Mouse (Mus musculus) forebrain, embryonic 12.5 days (tissue): ENCODE measurements at regions not wholly inside any gene's neighbourhood (a gene's known extent, or its start where the extent isn't known, plus 50 kb on each side); places are given as distances from the start of the nearest gene placed in this dataset.

Experiments
- ATAC-seq: fragments of 200-750 bp; cut with Nextera tagmentation; 2 replicates; pipeline ENCODE4 v1.8.0; 2017; ENCODE audit warnings: moderate TSS enrichment; ENCODE audit not compliant: low FRiP score
- H3K27ac ChIP-seq: fragments of 300-500 bp; sonication (generic); 2 replicates; pipeline ENCODE4 v1.5.1; 2016; ENCODE audit warnings: mild to moderate bottlenecking
- H3K27me3 ChIP-seq: fragments of 300-500 bp; sonication (generic); 2 replicates; pipeline ENCODE4 v1.6.1; 2016; ENCODE audit warnings: mild to moderate bottlenecking
- H3K36me3 ChIP-seq: fragments of 300-500 bp; sonication (generic); replicated peaks from 2 replicates; pipeline ENCODE4 v1.6.1; 2016; ENCODE audit warnings: mild to moderate bottlenecking
- H3K4me1 ChIP-seq: fragments of 300-500 bp; sonication (generic); 2 replicates; pipeline ENCODE4 v1.6.1; 2016
- H3K4me2 ChIP-seq: fragments of 300-500 bp; sonication (generic); 2 replicates; pipeline ENCODE4 v1.6.1; 2016; ENCODE audit warnings: mild to moderate bottlenecking, moderate library complexity
- H3K4me3 ChIP-seq: fragments of 300-500 bp; sonication (generic); replicated peaks from 2 replicates; pipeline ENCODE4 v1.5.1; 2016; ENCODE audit warnings: mild to moderate bottlenecking
- H3K9ac ChIP-seq: fragments of 300-500 bp; sonication (generic); 2 replicates; pipeline ENCODE4 v1.6.1; 2016; ENCODE audit warnings: mild to moderate bottlenecking
- H3K9me3 ChIP-seq: fragments of 300-500 bp; sonication (generic); 2 replicates; pipeline ENCODE4 v1.6.1; 2016
- WGBS: fragments of 180-500 bp; shearing (Covaris S2); methylation state at CpG from one replicate; pipeline ENCODE4 v1.1.7; 2016; 5-methylcytosine and 5-hydroxymethylcytosine counted together

GRCm38 (mm10) chr5:74880048-74880437, 164.5 kb downstream of the Chic2 start:
- Histone ChIP-seq H3K9ac (no peak overlapping the region), H3K27ac (no peak overlapping the region), H3K4me2 (no peak overlapping the region), H3K36me3 (no peaks in the 10 kb centered on the region), H3K4me3 (no peak overlapping the region), H3K9me3 (no peaks in the 10 kb centered on the region; the same call in 1 of the 2 replicates), H3K4me1 (peaks cover 12% of the 10 kb centered on the region; the same call in 1 of the 2 replicates), H3K27me3 (no peaks in the 10 kb centered on the region)
- 77% methylated on average over 6 of the region's 6 CpGs for whole genome bisulfite sequencing
- ATAC-seq, result no peak

GRCm38 (mm10) chr5:74879098-74880047, 165.2 kb downstream of the Chic2 start:
- H3K4me2 ChIP-seq, result no peak overlapping the region
- ATAC-seq, result no peak; the same call in 1 of the 2 replicates
- no peaks in the 10 kb centered on the region for H3K36me3 ChIP-seq
- no peak overlapping the region for H3K4me3 ChIP-seq
- H3K4me1 ChIP-seq, result peaks cover 12% of the 10 kb centered on the region; the same call in 1 of the 2 replicates
- no peak overlapping the region for H3K9ac ChIP-seq
- H3K27me3 ChIP-seq, result no peaks in the 10 kb centered on the region
- WGBS, result 72% methylated on average over 11 of the region's 13 CpGs
- H3K27ac ChIP-seq, result no peak overlapping the region
- no peaks in the 10 kb centered on the region for H3K9me3 ChIP-seq

DNA sequence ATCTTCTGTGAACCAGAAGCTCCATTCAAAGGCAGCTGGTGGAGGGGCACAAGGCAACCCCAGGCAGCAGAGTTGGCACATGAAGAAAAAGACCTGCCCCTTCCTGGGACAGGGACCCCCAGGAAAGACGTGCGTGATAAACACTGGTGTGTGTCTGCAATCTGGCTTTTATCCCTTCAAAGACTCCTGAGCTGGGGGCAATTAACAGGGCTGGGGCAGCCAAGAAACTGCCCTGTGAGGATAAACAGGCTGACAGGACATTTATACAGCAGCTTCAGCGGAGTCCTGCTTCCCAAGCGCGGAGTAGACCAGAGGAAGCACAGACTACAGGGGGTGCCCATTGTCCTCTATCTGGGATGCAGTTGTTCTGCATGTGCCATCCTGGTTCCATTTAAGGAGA, 167.0 kb downstream of the Chic2 start:
- no peak overlapping the region for H3K27ac ChIP-seq
- H3K9me3 ChIP-seq, result no peaks in the 10 kb centered on the region
- WGBS, result 62% methylated on average over 5 of the region's 5 CpGs
- H3K27me3 ChIP-seq, result no peaks in the 10 kb centered on the region
- H3K9ac ChIP-seq, result no peak overlapping the region
- no peak overlapping the region for H3K4me2 ChIP-seq
- ATAC-seq, result no peak
- peaks cover 12% of the 10 kb centered on the region; the same call in 1 of the 2 replicates for H3K4me1 ChIP-seq
- H3K4me3 ChIP-seq, result no peak overlapping the region
- no peaks in the 10 kb centered on the region for H3K36me3 ChIP-seq

- 80% methylated on average over 6 of the region's 6 CpGs for WGBS
- ATAC-seq, result no peak
These were observed 167.4 kb downstream of the Chic2 start for GRCm38 (mm10) chr5:74877185-74877584.

DNA sequence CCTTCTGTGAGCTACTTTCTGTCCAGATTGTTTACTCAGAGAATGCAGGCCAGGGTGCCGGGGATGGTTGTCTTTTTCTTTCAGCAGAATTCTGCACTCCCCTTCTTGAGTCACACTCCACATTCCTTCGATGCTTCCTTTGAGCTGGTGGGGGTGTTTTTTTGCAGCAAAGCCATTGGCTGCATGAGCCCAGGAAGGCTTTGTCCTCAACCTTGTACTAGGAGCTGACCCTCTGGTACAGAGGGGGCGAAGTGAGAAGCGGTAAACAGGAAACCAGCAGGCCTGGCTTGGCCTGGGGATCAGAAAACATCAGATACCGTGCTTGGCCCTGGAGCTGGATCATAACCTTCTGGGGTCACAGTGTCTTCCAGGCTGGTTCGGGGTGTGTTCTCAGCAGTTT, 169.9 kb downstream of the Chic2 start:
- H3K9ac ChIP-seq, result no peak overlapping the region
- ATAC-seq, result no peak
- H3K4me3 ChIP-seq, result no peak overlapping the region
- H3K4me2 ChIP-seq, result no peak overlapping the region
- 62% methylated on average over 6 of the region's 6 CpGs for WGBS
- H3K36me3 ChIP-seq, result no peaks in the 10 kb centered on the region
- no peaks in the 10 kb centered on the region for H3K9me3 ChIP-seq
- no peak overlapping the region for H3K27ac ChIP-seq
- H3K27me3 ChIP-seq, result no peaks in the 10 kb centered on the region
- peaks cover 2% of the 10 kb centered on the region; the same call in 1 of the 2 replicates for H3K4me1 ChIP-seq

More at GRCm38 (mm10) chr5:74877185-74877584, 167.4 kb downstream of the Chic2 start:
- H3K4me2 ChIP-seq, result no peak overlapping the region
- no peaks in the 10 kb centered on the region for H3K9me3 ChIP-seq
- peaks cover 12% of the 10 kb centered on the region; the same call in 1 of the 2 replicates for H3K4me1 ChIP-seq
- H3K36me3 ChIP-seq, result no peaks in the 10 kb centered on the region
- no peak overlapping the region for H3K27ac ChIP-seq
- H3K4me3 ChIP-seq, result no peak overlapping the region
- no peak overlapping the region for H3K9ac ChIP-seq
- H3K27me3 ChIP-seq, result no peaks in the 10 kb centered on the region

GRCm38 (mm10) chr5:74870615-74871014, 167.9 kb upstream of the Lnx1 start:
- Histone ChIP-seq H3K27ac (no peak overlapping the region), H3K9me3 (no peaks in the 10 kb centered on the region), H3K9ac (no peak overlapping the region), H3K4me1 (no peaks in the 10 kb centered on the region), H3K27me3 (no peaks in the 10 kb centered on the region), H3K4me3 (no peak overlapping the region), H3K4me2 (no peak overlapping the region), H3K36me3 (no peaks in the 10 kb centered on the region)
- 86% methylated on average over 12 of the region's 12 CpGs for WGBS
- no peak for ATAC-seq

DNA sequence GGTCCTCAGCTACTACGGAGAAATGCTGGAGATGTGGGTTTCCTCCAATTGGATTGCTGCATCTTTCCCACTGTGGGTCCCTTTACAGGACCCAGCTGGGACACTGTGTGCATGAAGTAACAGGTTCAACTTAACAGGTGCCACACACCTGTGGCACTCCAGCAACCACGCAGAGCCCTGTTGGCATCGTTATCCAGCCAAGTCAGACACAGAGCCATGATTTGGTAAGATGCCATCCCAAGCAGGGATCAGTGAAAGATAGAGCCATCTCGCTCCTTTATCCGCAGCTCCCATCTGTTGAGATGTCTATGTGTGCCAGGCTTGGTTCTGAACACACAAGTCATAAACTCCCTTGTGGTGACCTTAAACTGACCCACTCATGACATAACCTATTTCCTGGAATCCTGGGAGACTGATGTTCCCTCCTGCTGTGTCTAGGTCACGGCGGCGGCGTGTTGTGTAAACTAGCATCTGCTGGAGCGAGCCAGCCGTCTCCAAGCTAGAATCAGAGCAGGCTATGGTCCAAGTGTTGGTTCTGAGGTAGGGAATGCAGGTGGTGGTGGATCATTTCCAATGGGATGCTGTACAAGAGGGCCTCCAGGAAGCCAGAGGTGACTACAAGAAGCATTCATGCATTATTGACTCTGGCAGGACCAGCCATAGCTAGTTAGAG, 164.5 kb upstream of the Lnx1 start:
- Histone ChIP-seq H3K4me3 (no peak overlapping the region), H3K4me1 (no peaks in the 10 kb centered on the region), H3K27ac (no peak overlapping the region), H3K27me3 (no peaks in the 10 kb centered on the region), H3K36me3 (no peaks in the 10 kb centered on the region), H3K9me3 (no peaks in the 10 kb centered on the region), H3K4me2 (no peak overlapping the region), H3K9ac (no peak overlapping the region)
- no peak for ATAC-seq
- WGBS, result 96% methylated on average over 11 of the region's 11 CpGs

DNA sequence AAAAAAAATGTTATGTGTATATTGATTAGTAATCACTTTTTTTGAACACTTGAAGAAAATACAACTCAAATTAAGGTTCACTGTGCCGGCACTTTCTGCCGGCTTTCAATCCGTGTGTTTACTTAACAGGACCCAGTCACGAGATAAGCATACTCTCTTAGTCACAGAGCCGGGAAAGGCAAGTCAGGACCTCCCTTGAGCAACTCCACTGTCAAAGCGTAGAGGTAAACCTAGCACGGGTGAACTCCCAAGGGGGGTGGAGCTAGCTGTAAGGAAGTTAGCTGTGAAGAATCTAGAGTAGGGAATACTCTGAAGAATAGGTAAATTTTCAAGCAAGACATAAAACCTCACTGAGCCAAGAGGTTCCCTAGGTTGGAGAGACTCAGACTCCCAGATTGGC, 164.0 kb upstream of the Lnx1 start:
- WGBS, result 85% methylated on average over 7 of the region's 7 CpGs

GRCm38 (mm10) chr5:74865446-74865845, 162.7 kb upstream of the Lnx1 start:
- 93% methylated on average over 9 of the region's 9 CpGs for WGBS
- no peaks in the 10 kb centered on the region for H3K9me3 ChIP-seq
- H3K36me3 ChIP-seq, result no peaks in the 10 kb centered on the region
- no peak overlapping the region for H3K4me3 ChIP-seq
- no peak overlapping the region for H3K9ac ChIP-seq
- no peaks in the 10 kb centered on the region for H3K4me1 ChIP-seq
- no peak for ATAC-seq
- no peak overlapping the region for H3K27ac ChIP-seq
- no peaks in the 10 kb centered on the region for H3K27me3 ChIP-seq
- H3K4me2 ChIP-seq, result no peak overlapping the region

More for the DNA sequence above, 164.0 kb upstream of the Lnx1 start:
- no peak overlapping the region for H3K27ac ChIP-seq
- H3K4me2 ChIP-seq, result no peak overlapping the region
- no peaks in the 10 kb centered on the region for H3K27me3 ChIP-seq
- no peak overlapping the region for H3K4me3 ChIP-seq
- no peaks in the 10 kb centered on the region for H3K4me1 ChIP-seq
- H3K9me3 ChIP-seq, result no peaks in the 10 kb centered on the region
- no peak for ATAC-seq
- no peaks in the 10 kb centered on the region for H3K36me3 ChIP-seq
- H3K9ac ChIP-seq, result no peak overlapping the region

- Histone ChIP-seq H3K4me2 (no peak overlapping the region), H3K9ac (no peak overlapping the region), H3K9me3 (no peaks in the 10 kb centered on the region), H3K27ac (no peak overlapping the region), H3K4me1 (no peaks in the 10 kb centered on the region), H3K27me3 (no peaks in the 10 kb centered on the region), H3K4me3 (no peak overlapping the region), H3K36me3 (no peaks in the 10 kb centered on the region)
- WGBS, result 85% methylated on average over 6 of the region's 6 CpGs
- ATAC-seq, result no peak
These were observed 161.9 kb upstream of the Lnx1 start for GRCm38 (mm10) chr5:74864540-74865157.

DNA sequence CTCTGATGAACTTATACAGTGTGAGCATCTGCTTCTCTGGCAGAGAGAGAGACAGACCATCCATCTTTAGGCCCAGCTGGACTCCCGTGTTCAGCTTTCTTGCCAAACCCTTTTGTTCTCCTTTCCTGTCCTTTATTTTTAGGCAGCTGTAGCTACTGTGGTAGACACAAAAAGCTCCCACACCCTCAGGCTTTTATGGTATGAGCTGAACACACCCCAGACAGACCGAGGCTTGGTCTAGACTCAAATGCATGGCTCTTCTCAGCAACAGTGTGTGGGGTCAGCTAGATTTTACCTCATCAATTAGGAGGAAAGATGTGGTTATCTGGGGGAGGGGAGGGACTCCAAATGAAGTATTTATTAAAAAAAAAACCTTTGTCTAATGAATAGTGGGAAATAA, 158.6 kb upstream of the Lnx1 start:
- ATAC-seq, result no peak
- no peak overlapping the region for H3K4me2 ChIP-seq
- no peak overlapping the region for H3K27ac ChIP-seq
- WGBS, result 58% methylated on average over 2 of the region's 2 CpGs
- H3K4me1 ChIP-seq, result peaks cover 4% of the 10 kb centered on the region; the same call in 1 of the 2 replicates
- no peak overlapping the region for H3K9ac ChIP-seq
- H3K4me3 ChIP-seq, result no peak overlapping the region
- H3K27me3 ChIP-seq, result no peaks in the 10 kb centered on the region
- no peaks in the 10 kb centered on the region for H3K36me3 ChIP-seq
- no peaks in the 10 kb centered on the region for H3K9me3 ChIP-seq

GRCm38 (mm10) chr5:74857861-74858260, 155.1 kb upstream of the Lnx1 start:
- Histone ChIP-seq H3K4me2 (no peak overlapping the region), H3K9me3 (no peaks in the 10 kb centered on the region), H3K4me3 (no peak overlapping the region), H3K36me3 (no peaks in the 10 kb centered on the region), H3K9ac (no peak overlapping the region), H3K4me1 (peaks cover 4% of the 10 kb centered on the region; the same call in 1 of the 2 replicates), H3K27ac (no peak overlapping the region), H3K27me3 (no peaks in the 10 kb centered on the region)
- no peak for ATAC-seq
- 74% methylated on average over 5 of the region's 5 CpGs for WGBS
